Mouse (Mus musculus) retina, postnatal 7 days (tissue): ENCODE measurements around the gene Tomm20.
A peak's percentile ranks its signal among the peaks of the same experiment; 100 is the strongest.

Experiments used
- DNase-seq: peaks from one replicate; pipeline ENCODE4 v3.0.0-alpha.2; 2012; ENCODE audit warnings: low read depth, low spot score

Gene Tomm20

GRCm38 (mm10) chr8:126961516-126961915 is 15.9 kb upstream of the Tomm20 start:
- DNase-seq: no peak

DNA sequence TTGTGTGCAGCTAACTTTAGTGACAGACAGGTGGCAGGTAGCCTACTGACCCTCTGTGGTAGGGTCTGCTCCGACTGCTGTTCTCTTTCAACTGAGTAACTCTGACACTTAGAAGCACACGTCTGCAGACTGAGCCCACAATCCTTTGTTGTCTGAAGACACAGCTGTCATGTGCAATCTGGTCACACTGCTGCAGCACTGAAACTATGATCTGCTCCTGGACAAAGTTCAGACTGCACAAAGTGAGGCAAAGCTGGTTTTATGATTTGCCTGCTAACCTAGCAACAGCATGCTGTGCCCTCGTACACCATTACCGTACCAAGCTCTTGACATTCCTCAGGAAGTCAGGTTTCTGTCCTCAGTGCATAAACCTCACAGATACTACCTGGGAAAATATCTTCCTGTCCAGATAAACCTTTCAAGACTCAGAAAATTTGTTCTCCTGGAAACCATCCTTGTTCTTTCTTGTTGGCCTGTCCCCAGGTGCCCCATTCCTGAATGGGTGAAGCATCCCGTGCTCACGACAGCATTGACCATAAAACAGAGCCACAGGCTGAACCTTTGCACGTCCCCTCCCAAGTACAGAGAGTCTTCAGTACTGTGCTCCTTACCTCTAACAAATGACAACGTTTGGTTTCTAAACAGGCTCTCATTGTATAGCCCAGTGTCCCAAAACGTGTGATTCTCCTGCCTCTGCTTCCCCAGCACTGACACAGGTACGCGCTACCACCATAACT is 6.4 kb upstream of the Tomm20 start:
- DNase-seq: no peak

DNA sequence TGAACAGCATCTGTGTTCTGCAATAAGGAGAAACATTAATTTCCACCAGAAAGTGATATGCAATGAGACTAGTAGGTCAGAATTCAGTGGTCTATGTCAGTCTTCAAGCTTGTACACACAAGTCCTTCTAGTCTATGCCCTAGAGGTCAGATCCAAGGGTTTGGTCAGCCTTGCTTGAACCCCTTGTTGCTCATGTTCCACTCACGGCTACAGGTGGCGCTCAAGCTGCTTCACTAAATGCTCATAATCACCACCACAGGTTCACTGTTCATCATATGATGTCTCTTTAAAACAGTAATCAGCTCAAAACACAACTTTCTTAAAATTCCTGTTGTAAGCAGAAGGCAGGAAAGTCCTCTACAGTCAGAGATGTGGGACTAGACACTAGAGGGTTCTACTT is 3.9 kb upstream of the Tomm20 start:
- no peak for DNase-seq

DNA sequence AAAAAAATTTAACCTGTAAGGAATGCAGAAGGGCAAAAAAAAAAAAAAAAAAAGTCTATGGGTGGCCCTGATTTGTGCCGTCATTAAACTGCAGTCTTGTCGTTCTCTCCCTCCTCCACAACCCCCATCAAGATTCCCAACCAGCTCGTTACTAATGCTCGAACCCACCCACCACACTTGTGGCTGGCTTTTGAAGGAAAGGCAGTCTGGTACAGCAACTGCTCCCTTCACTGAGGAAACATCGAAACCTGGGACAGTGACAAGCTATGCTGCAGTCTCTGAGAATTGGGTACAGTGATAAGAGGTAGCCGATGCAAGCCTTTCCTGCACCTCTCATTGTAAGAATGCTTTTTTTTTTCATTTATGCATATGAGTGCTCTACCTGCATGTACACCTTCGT is 800 bp upstream of the Tomm20 start:
- no peak for DNase-seq

DNA sequence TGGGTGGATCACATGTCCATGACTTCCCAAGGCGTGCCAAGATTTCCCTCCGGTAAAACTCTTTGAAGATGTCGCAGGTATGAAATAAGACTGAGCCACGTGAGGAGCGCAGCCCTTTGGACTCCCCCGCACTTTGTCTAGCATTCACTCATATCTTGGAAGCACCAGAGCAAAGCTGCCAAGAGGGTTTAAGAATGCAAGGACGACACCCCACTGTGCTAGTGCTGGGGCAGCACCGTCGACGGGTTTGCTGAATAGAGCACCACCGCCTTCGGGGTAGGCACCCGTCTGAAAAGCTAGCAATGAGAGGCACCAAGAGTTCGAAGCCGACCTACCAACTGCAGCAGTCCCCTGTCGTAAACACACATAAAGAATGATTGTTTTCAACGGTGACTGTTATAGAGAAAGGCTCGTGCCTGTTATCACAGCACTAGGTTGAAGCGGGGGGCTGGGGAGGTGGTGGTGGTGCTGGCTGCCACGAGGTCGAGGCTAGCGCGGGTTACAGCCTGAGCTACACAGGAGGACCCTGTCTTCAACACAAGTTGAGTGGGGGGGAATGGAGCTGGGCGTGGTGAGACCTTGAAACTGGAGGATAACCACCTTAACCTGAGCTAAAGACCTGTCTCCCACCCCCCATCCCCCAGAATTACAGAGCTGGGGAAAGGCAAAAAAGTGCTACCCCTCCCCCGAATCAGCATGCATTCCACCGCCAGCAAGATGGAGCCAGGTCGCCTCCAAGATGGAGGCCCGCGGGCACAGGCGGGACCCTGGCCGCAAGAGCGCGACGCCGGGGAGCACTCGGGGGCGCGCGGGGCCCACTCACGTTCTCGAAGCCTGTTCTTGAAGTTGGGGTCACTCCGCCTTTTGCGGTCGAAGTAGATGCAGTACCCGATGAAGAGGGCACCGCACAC is 608 bp downstream of the Tomm20 start:
- no peak for DNase-seq

DNA sequence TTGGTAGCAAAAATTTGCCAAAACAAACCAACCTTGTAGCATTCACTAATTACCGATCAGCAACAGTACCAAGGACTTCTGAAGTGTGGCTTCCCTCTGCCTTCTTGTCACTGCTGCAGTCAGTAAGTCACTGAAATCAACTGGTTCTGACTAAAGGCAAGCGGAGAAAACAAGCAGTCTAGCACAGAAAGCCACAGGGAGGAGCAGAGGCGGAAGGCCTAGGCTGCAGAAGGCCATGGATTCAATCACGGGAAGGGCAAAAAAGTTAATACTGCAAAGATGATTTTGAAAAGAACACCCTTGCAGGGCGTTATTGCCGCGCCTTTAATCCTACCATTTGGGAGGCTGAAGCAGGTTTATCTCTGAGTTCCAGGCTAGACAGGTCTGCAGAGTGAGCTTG is 2.1 kb downstream of the Tomm20 start:
- no peak for DNase-seq

DNA sequence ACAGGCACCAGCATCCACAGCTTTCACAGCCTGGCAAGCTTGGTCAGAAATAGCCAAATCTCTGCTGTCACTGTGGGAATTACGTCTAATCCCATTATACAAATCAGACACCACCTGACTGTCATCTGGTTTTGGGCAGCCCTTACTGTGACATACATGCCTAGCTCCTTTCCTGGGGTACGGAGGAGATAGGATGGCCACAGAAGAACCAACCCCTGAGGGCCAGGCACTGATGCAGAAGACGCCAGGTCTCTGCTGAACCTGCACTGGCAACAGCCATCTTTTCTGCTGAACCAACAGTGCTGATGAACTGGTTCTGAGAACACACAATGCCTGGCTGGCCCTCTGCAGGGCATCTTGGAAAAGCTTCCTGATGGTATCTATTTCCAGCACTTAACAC is 8.3 kb downstream of the Tomm20 start:
- no peak for DNase-seq

DNA sequence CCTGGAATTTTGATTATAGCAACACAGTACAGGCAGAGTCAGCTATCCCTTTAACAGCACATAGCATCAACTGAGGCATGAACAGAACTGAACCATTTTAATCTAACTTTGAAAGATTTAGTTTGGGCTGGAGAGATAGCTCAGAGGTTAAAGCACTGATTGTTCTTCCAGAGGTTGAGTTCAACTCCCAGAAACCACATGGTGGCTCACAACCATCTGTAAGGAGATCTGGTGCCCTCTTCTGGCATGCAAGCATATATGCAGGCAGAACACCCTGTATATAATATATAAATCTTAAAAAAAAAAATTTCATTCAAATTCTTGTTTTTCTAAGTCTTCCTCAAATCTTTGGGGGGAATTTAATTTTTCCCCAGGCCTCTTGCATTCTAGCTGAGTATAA is 9.7 kb downstream of the Tomm20 start:
- no peak for DNase-seq

DNA sequence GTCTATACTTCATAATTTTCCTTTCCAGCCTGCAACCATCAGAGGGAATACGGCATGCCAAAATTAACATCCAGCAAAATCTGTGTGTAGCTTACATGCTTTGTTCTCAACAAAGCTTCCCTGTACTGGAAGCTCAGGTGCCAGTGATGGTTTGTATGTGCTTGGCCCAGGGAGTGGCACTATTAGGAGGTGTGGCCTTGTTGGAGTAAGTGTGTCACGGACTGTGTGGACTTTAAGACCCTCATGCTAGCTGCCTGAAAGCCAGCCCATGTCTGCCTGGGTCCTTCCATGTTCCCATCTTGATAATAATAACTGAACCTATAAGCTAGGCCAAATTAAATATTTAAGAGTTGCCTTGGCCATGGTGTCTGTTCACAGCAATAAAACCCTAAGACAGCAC is 10.3 kb downstream of the Tomm20 start:
- DNase-seq: no peak

DNA sequence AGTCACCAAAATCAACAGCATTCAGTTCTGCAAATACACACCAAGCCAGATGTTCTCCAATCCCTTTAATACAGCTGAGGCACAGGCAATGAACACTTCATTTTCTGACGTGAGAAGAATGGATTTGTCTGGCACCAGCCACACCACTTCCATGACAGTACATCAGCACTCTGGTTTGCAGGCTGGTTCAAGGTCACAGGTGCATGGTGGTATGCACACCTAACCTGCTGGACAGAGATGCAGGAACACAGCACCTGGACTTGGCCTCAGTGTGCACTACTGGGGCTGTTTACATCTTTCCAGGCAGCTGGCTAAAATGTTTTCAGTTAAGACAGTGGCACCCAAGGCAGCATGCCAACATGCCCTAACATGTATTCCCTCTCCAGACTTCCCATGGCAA is 13.0 kb downstream of the Tomm20 start:
- DNase-seq: no peak

DNA sequence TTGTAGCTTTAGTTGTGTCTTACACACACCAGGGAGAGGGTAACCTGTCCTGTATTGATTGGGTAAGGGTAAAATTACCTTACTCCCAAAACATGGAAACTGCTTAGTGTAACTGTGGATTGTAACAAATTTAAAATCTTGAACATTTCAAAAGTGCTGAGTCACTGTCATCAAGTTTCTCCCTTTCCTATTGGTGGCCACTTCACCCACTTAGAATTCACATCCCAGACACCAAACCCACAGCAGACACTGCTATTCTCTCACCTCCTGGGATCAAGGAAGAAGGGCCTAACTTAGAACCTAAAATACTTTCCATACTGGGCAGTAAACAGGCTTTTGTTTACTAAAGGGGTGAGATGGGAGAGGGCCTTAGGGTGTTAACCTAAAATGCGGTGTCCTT is 13.4 kb downstream of the Tomm20 start:
- DNase-seq: no peak

GRCm38 (mm10) chr8:126931720-126932119 is 13.9 kb downstream of the Tomm20 start:
- DNase-seq: no peak

GRCm38 (mm10) chr8:126929607-126930161 is 16.0 kb downstream of the Tomm20 start:
- peak; percentile 63 for DNase-seq

DNA sequence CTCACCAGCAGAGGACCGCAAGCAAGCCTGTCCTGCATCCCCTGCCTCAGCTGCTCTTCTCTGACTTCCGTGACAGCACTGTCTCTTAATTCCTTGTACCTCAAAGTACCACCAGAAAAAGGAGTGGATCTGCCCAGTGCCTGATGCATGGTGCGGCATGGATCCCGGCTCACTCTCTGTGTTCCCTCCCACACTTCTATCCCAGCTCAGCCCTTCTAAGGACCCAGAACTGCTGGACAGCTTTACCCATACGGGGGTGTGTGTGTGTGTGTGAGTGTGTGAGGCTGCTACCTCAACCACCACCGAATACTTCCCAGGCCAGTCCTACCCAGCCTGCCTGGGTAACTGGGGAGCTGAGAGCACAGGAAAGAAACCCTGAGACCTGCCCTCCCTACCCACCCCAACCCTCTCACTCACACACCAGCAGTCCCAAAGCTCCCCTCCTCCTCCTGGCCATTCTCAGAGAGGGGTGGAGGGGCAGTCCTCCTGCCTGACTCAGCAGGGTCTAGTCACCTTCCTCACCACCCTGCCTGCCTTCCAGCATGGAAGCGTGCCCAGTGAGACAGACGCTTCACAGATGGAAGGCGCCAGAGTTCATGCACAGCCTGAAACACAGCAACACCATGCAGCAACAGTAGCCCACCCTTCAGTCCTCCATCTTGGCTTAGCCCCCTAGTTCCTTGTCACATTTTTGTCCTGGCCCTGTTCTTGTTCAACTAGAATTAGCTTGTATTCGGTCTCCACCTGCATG is 16.7 kb downstream of the Tomm20 start:
- DNase-seq: no peak

DNA sequence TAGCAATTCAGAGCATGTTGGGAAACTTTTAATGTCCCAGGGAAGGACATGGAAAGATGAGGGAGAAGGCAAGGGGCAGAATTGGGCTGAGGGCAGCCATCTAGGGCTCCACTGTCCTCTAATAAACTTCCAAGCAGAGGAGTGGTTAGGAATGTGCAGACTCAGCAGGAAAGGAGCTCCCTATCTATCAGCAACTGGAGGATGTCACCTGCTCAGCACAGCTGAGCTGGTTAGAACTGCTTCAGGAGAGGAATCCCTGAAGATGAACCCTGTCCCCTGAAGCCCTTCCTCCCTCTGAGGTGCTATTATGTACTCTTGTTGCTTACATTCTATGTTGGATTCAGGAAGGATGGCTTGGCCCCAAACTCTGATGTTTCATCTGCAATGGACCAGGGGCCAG is 17.6 kb downstream of the Tomm20 start:
- DNase-seq: no peak

DNA sequence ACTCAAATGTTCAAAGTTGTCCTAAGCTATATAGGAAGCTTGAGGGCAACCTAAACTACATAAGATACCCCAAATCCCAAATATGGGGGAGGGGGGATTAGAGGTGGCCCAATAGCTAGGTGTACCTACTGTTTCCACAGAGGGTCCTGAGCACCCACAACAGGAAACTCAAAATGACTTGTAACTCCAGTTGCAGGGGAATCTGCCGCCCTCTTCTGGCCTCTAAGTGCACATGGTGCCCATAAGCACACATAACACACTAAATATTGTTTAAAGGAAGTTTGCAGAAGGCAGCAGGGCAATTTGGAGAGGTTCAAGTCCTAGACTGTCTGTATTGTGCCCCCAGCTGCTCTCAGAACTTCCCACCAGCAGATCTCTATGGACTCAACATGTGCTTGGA is 18.6 kb downstream of the Tomm20 start:
- DNase-seq: no peak

DNA sequence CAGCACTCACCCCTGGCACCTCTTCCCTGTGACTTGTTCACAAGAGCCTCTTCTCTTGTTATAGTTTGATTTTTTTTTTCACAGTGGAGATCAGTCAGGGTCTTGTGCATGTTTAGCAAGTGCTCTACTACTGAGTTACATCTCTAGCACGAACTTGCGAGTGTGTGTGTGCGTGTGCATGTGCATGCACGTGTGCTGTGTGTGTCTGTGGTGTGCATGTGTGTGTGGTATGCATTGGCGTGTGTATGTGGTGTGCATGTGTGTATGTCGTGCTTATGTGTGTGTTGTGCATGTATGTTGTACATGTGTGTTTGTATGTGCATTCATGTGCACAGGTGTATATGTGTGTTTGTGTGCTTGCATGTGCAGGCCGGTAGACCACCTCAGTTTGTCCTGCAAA is 22.7 kb downstream of the Tomm20 start:
- no peak for DNase-seq

GRCm38 (mm10) chr8:126921432-126921831 is 24.2 kb downstream of the Tomm20 start:
- no peak for DNase-seq

GRCm38 (mm10) chr8:126920845-126921244 is 24.8 kb downstream of the Tomm20 start:
- DNase-seq: peak; percentile 68

- no peak for DNase-seq
These were observed 25.3 kb downstream of the Tomm20 start for GRCm38 (mm10) chr8:126920386-126920785.

DNA sequence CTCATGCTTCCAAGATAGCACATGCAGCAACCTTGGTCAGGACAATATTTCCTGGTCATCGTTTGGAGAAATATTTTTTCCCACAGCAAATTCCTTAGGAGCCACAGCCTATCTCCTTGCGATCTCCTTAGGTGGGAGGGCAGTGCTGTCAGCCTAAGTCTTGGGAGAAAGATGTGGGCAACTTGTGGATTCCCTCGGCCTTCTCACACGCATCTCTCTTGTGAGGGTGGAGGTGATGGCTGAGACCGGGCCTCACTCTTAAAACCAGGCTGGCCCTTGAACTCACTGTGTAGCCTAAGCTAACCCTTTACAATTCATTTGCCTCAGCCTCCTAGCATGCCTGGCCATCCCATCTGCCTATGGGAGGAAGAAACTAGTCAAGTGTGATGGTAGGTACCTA is 25.9 kb downstream of the Tomm20 start:
- no peak for DNase-seq

- no peak for DNase-seq
These were observed 26.4 kb downstream of the Tomm20 start for GRCm38 (mm10) chr8:126919255-126919654.
